Mouse (Mus musculus) forebrain, embryonic 12.5 days (tissue): ENCODE data around the gene Clec18a. TPM values are rescaled to one million over a fixed set of nuclear protein-coding genes. Genes with fewer than 3 reads are reported as not detected.

Experiments
- ATAC-seq: fragments of 200-750 bp; cut with Nextera tagmentation; 2 replicates; pipeline ENCODE4 v1.8.0; 2017; ENCODE audit warnings: moderate TSS enrichment; ENCODE audit not compliant: low FRiP score
- H3K27ac ChIP-seq: fragments of 300-500 bp; sonication (generic); 2 replicates; pipeline ENCODE4 v1.5.1; 2016; ENCODE audit warnings: mild to moderate bottlenecking
- H3K27me3 ChIP-seq: fragments of 300-500 bp; sonication (generic); 2 replicates; pipeline ENCODE4 v1.6.1; 2016; ENCODE audit warnings: mild to moderate bottlenecking
- H3K36me3 ChIP-seq: fragments of 300-500 bp; sonication (generic); replicated peaks from 2 replicates; pipeline ENCODE4 v1.6.1; 2016; ENCODE audit warnings: mild to moderate bottlenecking
- H3K4me1 ChIP-seq: fragments of 300-500 bp; sonication (generic); 2 replicates; pipeline ENCODE4 v1.6.1; 2016
- H3K4me2 ChIP-seq: fragments of 300-500 bp; sonication (generic); 2 replicates; pipeline ENCODE4 v1.6.1; 2016; ENCODE audit warnings: mild to moderate bottlenecking, moderate library complexity
- H3K4me3 ChIP-seq: fragments of 300-500 bp; sonication (generic); replicated peaks from 2 replicates; pipeline ENCODE4 v1.5.1; 2016; ENCODE audit warnings: mild to moderate bottlenecking
- H3K9ac ChIP-seq: fragments of 300-500 bp; sonication (generic); 2 replicates; pipeline ENCODE4 v1.6.1; 2016; ENCODE audit warnings: mild to moderate bottlenecking
- H3K9me3 ChIP-seq: fragments of 300-500 bp; sonication (generic); 2 replicates; pipeline ENCODE4 v1.6.1; 2016
- WGBS: fragments of 180-500 bp; shearing (Covaris S2); methylation state at CpG from one replicate; pipeline ENCODE4 v1.1.7; 2016; 5-methylcytosine and 5-hydroxymethylcytosine counted together
- polyA plus RNA-seq: library from polyadenylated mRNA; unstranded; fragments of >200 nt; fragmentation: Nextera tagmentation; extraction: Ambion mirVana; gene quantifications from 2 replicates; pipeline ENCODE4 v1.2.1, GENCODE M21; 2016

The Clec18a gene
- polyA plus RNA-seq, 1 experiment from 2014 or later = 0.43 TPM

- ATAC-seq = no peak
- no peak overlapping the region for H3K4me3 ChIP-seq
- H3K4me2 ChIP-seq = no peak overlapping the region
- H3K36me3 ChIP-seq = peaks cover 67% of the 10 kb centered on the region
- WGBS = 89% methylated on average over 17 of the region's 17 CpGs
- H3K27ac ChIP-seq = no peak overlapping the region
- peaks cover 13% of the 10 kb centered on the region for H3K4me1 ChIP-seq
- H3K27me3 ChIP-seq = no peaks in the 10 kb centered on the region
- H3K9ac ChIP-seq = no peak overlapping the region
- H3K9me3 ChIP-seq = no peaks in the 10 kb centered on the region
Observed at GRCm38 (mm10) chr8:111055031-111055634, 37.1 kb downstream of the Clec18a start.

DNA sequence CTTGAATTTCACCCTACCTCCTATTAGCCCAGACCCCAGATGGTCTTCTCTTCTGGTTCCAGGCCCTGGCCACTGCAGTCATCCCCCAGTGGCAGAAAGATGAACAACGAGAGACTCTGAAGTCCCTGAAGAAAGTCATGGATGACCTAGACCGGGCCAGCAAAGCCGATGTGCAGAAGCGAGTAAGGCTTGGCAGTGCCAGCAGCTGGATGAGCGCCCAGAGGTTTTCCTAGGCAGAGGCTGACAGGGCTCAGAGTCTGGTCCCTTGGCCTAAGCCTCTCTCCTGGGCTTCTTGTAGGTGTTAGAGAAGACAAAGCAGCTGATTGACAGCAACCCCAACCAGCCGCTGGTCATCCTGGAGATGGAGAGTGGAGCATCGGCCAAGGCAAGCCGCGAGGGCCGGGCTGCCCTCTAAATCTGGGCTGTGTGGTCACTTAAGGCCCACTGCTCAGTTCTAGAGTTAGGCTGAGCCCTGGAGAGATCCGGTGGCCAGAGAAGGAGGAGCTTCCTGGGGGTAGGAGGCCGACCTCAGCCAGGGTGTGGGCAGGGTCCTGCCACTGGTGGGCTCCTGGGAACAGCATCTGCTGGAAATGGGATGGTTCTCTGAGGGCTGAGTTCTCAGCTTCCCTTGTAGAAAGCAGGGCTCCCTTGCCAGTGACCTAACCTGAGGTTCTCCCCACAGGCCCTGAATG, 38.3 kb downstream of the Clec18a start:
- H3K4me3 ChIP-seq = no peak overlapping the region
- no peak overlapping the region for H3K27ac ChIP-seq
- ATAC-seq = no peak
- peaks cover 13% of the 10 kb centered on the region for H3K4me1 ChIP-seq
- H3K36me3 ChIP-seq = peaks cover 79% of the 10 kb centered on the region
- no peaks in the 10 kb centered on the region for H3K27me3 ChIP-seq
- WGBS = 93% methylated on average over 12 of the region's 12 CpGs
- no peak overlapping the region for H3K4me2 ChIP-seq
- H3K9ac ChIP-seq = no peak overlapping the region
- no peaks in the 10 kb centered on the region for H3K9me3 ChIP-seq

- Histone ChIP-seq H3K36me3 (peaks cover 99% of the 10 kb centered on the region), H3K27me3 (no peaks in the 10 kb centered on the region), H3K9ac (no peak overlapping the region), H3K27ac (no peak overlapping the region), H3K4me3 (no peak overlapping the region), H3K4me1 (no peaks in the 10 kb centered on the region), H3K4me2 (no peak overlapping the region), H3K9me3 (no peaks in the 10 kb centered on the region)
- no peak for ATAC-seq
- WGBS = 95% methylated on average over 7 of the region's 7 CpGs
Observed at GRCm38 (mm10) chr8:111049106-111049505, 43.1 kb downstream of the Clec18a start.

- WGBS = 95% methylated on average over 2 of the region's 2 CpGs
- Histone ChIP-seq H3K27me3 (no peaks in the 10 kb centered on the region), H3K36me3 (peaks cover 99% of the 10 kb centered on the region), H3K4me2 (no peak overlapping the region), H3K4me1 (no peaks in the 10 kb centered on the region), H3K9me3 (no peaks in the 10 kb centered on the region), H3K4me3 (no peak overlapping the region), H3K27ac (no peak overlapping the region), H3K9ac (no peak overlapping the region)
- no peak for ATAC-seq
Observed at GRCm38 (mm10) chr8:111048694-111049093, 43.5 kb downstream of the Clec18a start.

DNA sequence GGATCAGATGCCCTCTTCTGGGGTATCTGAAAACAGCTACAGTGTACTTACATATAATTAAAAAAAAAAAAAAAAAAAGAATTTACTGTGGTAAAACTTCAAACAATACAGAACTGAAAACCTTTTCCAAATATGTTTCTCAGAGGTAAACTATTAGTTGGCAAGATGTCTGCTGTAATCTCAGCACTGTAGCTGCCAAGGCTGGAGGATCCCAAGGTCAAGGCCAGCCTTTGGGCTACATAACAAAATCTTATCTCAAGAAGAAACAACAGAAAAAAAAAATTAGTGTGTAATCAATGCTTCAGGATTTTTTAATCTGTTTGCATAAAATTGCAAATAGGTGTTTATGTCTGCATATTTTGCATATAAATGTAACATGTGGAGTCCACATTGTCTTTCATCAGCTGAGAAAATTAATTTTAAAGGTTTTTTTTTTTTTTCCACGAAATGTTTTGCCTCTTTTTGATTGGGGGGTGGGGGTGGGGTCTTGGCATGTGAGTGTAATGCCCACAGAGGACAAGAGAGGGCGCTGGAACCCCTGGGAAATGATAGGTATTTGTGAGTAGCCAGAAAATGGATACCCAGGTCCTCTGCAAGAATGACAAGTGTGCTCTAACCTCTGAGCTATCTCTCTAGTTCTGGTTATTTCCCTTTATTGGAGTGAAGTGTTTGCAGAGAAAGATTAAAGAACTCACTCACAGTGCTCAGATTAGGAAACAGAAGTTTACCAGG, 48.1 kb downstream of the Clec18a start:
- no peak for ATAC-seq
- no peaks in the 10 kb centered on the region for H3K9me3 ChIP-seq
- no peak overlapping the region for H3K9ac ChIP-seq
- peaks cover 97% of the 10 kb centered on the region for H3K36me3 ChIP-seq
- no peak overlapping the region for H3K27ac ChIP-seq
- no peak overlapping the region for H3K4me3 ChIP-seq
- no peak overlapping the region for H3K4me2 ChIP-seq
- H3K27me3 ChIP-seq = no peaks in the 10 kb centered on the region
- WGBS = 46% methylated on average over 2 of the region's 2 CpGs
- no peaks in the 10 kb centered on the region for H3K4me1 ChIP-seq

- Histone ChIP-seq H3K4me2 (no peak overlapping the region), H3K4me3 (no peak overlapping the region), H3K27ac (no peak overlapping the region), H3K36me3 (peaks cover 94% of the 10 kb centered on the region), H3K4me1 (no peaks in the 10 kb centered on the region), H3K27me3 (no peaks in the 10 kb centered on the region), H3K9me3 (no peaks in the 10 kb centered on the region), H3K9ac (no peak overlapping the region)
- ATAC-seq = no peak
- WGBS = 95% methylated on average over 19 of the region's 19 CpGs
Observed at GRCm38 (mm10) chr8:111042546-111042945, 49.7 kb downstream of the Clec18a start.

DNA sequence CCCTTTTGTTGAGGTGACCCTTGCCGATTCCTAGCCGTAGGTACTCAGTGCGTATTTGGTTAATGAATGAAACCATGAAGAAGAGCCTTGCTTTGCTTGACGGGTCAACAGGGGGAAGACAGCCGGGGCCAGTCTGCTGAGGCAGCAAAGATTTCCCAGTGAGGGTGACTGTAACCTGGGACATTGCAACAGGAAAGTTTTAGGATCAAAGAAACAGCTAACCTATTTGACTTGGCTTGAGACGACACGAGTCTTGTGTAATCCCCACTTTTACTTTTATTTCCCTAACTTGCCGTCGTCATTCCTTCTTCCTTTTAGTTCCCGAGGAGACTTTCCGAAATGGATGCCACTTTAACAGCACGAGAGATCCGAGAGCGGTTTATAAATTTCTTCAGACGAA, 55.6 kb downstream of the Clec18a start:
- 91% methylated on average over 15 of the region's 15 CpGs for whole genome bisulfite sequencing
- Histone ChIP-seq H3K9ac (no peak overlapping the region), H3K27ac (no peak overlapping the region), H3K4me3 (no peak overlapping the region), H3K36me3 (peaks cover 50% of the 10 kb centered on the region), H3K4me2 (no peak overlapping the region), H3K9me3 (no peaks in the 10 kb centered on the region), H3K4me1 (peaks cover 19% of the 10 kb centered on the region), H3K27me3 (peaks cover 5% of the 10 kb centered on the region)
- ATAC-seq = no peak

- Histone ChIP-seq H3K27me3 (peaks cover 7% of the 10 kb centered on the region), H3K4me3 (peak overlapping the region; percentile 79), H3K27ac (peak overlapping the region; percentile 86), H3K9ac (peak overlapping the region; percentile 81), H3K4me1 (peaks cover 19% of the 10 kb centered on the region), H3K9me3 (no peaks in the 10 kb centered on the region), H3K36me3 (peaks cover 28% of the 10 kb centered on the region), H3K4me2 (peak overlapping the region; percentile 72)
- ATAC-seq = peak; percentile 15; the same call in 1 of the 2 replicates
- WGBS = 22% methylated on average over 12 of the region's 12 CpGs
Observed at GRCm38 (mm10) chr8:111034276-111034675, 58.0 kb downstream of the Clec18a start.

GRCm38 (mm10) chr8:111033482-111034215, 58.6 kb downstream of the Clec18a start:
- peak overlapping the region; percentile 79 for H3K4me3 ChIP-seq
- 5% methylated on average over 37 of the region's 37 CpGs for WGBS
- peak overlapping the region; percentile 72 for H3K4me2 ChIP-seq
- H3K36me3 ChIP-seq = peaks cover 23% of the 10 kb centered on the region
- peaks cover 19% of the 10 kb centered on the region for H3K4me1 ChIP-seq
- H3K9ac ChIP-seq = peak overlapping the region; percentile 81
- peaks cover 7% of the 10 kb centered on the region for H3K27me3 ChIP-seq
- no peaks in the 10 kb centered on the region for H3K9me3 ChIP-seq
- H3K27ac ChIP-seq = peak overlapping the region; percentile 86
- ATAC-seq = peak; percentile 100

DNA sequence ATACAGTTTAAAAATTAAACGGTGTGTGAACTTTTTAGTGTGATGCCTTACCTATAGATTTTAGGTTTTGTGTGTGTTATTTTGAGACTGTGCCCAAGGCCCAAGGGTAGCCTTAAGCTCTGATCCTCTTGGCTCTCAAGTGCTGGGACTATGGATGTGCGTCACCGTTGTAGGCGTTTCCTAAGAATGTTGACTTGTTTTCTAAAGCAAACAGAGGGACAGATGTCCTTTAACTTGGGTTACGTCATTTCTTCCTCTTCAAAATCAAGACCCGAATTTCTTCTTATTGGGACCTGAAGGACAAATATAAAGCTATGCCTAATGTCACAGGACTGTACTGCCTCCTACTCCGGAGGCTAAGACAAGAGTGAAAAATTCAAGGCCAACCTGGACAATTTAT, 59.3 kb downstream of the Clec18a start, which contains the start of gene Aars:
Gene Aars, plus strand, starts transcription at position 229 of the 400 bp plus-strand sequence.
- WGBS = 97% methylated on average over 7 of the region's 7 CpGs
- peak within 1 kb of the TSS; percentile 86 for H3K27ac ChIP-seq
- H3K4me2 ChIP-seq = peak within 1 kb of the TSS; percentile 72
- peaks cover 7% of the 10 kb centered on the region for H3K27me3 ChIP-seq
- H3K9ac ChIP-seq = peak within 1 kb of the TSS; percentile 81
- no peaks in the 10 kb centered on the region for H3K9me3 ChIP-seq
- H3K4me1 ChIP-seq = peaks cover 22% of the 10 kb centered on the region
- H3K4me3 ChIP-seq = peak within 1 kb of the TSS; percentile 79
- no peak for ATAC-seq
- peaks cover 16% of the 10 kb centered on the region for H3K36me3 ChIP-seq

- no peak for ATAC-seq
- Histone ChIP-seq H3K36me3 (peaks cover 6% of the 10 kb centered on the region), H3K27me3 (peaks cover 7% of the 10 kb centered on the region), H3K9ac (no peak within 1 kb of the TSS), H3K27ac (no peak within 1 kb of the TSS), H3K4me1 (peaks cover 26% of the 10 kb centered on the region), H3K4me2 (no peak within 1 kb of the TSS), H3K9me3 (no peaks in the 10 kb centered on the region), H3K4me3 (no peak within 1 kb of the TSS)
- WGBS = 95% methylated on average over 19 of the region's 19 CpGs
Observed at GRCm38 (mm10) chr8:111031572-111031971, 60.7 kb downstream of the Clec18a start, which contains the start of gene Ddx19b. Ddx19b (minus strand) TSS chr8:111031751.

- H3K4me2 ChIP-seq = no peak overlapping the region
- no peaks in the 10 kb centered on the region for H3K9me3 ChIP-seq
- ATAC-seq = no peak
- no peak overlapping the region for H3K27ac ChIP-seq
- 82% methylated on average over 6 of the region's 6 CpGs for WGBS
- H3K9ac ChIP-seq = no peak overlapping the region
- H3K4me3 ChIP-seq = no peak overlapping the region
- peaks cover 17% of the 10 kb centered on the region for H3K4me1 ChIP-seq
- H3K36me3 ChIP-seq = no peaks in the 10 kb centered on the region
- H3K27me3 ChIP-seq = peaks cover 7% of the 10 kb centered on the region
Observed at GRCm38 (mm10) chr8:111030045-111030444, 62.2 kb downstream of the Clec18a start.
